15 mouse cellular contexts compared by ENCODE assay signal in genomic region chr5:53598510-53598909, GRCm38 (mm10).
A peak's percentile ranks its signal among the peaks of the same experiment; 100 is the strongest.
DNase-seq lines count a peak whose midpoint lies in the region; ATAC-seq and TF ChIP-seq lines count a peak whose summit lies in the region.
"Had no signal": no experiment of that assay in that cellular context is flagged by ENCODE, and none has a peak within 500 bp of the region (broad histone marks: within the 10 kb centered on the region; RNA-seq: fewer than 3 reads in every experiment).

No protein-coding gene starts in this region.

- H3K4me2 ChIP-seq in forebrain, postnatal 0 days (ENCODE audit: low read depth), result no peak overlapping the region
- H3K4me2 ChIP-seq in forebrain, embryonic 15.5 days (replicated peaks), result no peak overlapping the region
- H3K4me2 ChIP-seq in limb, embryonic 14.5 days (replicated peaks; ENCODE audit: low read depth, low read length, severe bottlenecking), result no peak overlapping the region
- H3K4me2 ChIP-seq: heart, embryonic 11.5 days; neural tube, embryonic 12.5 days had no signal

- intact Hi-C loops in gastrocnemius, postnatal 14 days (cut with DNase I; ENCODE audit: low total_unique reads), result no loop called here

- TF ChIP-seq CTCF in forebrain, postnatal 0 days (IDR thresholded peaks at IDR 0.05; ENCODE audit: low read depth), result peak; percentile 63
- peak; percentile 34; the same call in 1 of the 2 replicates for TF ChIP-seq CTCF in E14TG2a.4 (conservative IDR thresholded peaks at IDR 0.05; ENCODE audit: low read length)

- H3K27me3 ChIP-seq in forebrain, postnatal 0 days (ENCODE audit: insufficient read depth, low read length), result no peaks in the 10 kb centered on the region
- H3K27me3 ChIP-seq in forebrain, embryonic 15.5 days, result no peaks in the 10 kb centered on the region
- no peaks in the 10 kb centered on the region for H3K27me3 ChIP-seq in limb, embryonic 14.5 days (ENCODE audit: control insufficient read depth, insufficient read depth, low read length)
- no peaks in the 10 kb centered on the region for H3K27me3 ChIP-seq in limb, embryonic 10.5 days (ENCODE audit: low read depth, poor library complexity, severe bottlenecking)
- no peaks in the 10 kb centered on the region for H3K27me3 ChIP-seq in E14TG2a.4 (ENCODE audit: insufficient read depth, low read length)
- H3K27me3 ChIP-seq: neural tube, embryonic 12.5 days had no signal

- no peak for TF ChIP-seq POLR2A in limb, embryonic 14.5 days (IDR thresholded peaks at IDR 0.05; ENCODE audit: borderline replicate concordance, extremely low read depth, insufficient read depth, insufficient read length)

- H3K27ac ChIP-seq in forebrain, postnatal 0 days (ENCODE audit: low read depth, low read length), result no peak overlapping the region
- H3K27ac ChIP-seq in forebrain, embryonic 15.5 days (replicated peaks), result no peak overlapping the region
- H3K27ac ChIP-seq in limb, embryonic 14.5 days (replicated peaks; ENCODE audit: low read depth, low read length), result no peak overlapping the region
- no peak overlapping the region for H3K27ac ChIP-seq in limb, embryonic 10.5 days
- H3K27ac ChIP-seq: macrophage; neural tube, embryonic 12.5 days had no signal

- ATAC-seq in forebrain, postnatal 0 days, result no peak
- no peak for ATAC-seq in forebrain, embryonic 15.5 days (replicated peaks)
- no peak for ATAC-seq in limb, embryonic 14.5 days (ENCODE audit: low FRiP score, low read depth)
- peak; percentile 52 for ATAC-seq in megakaryocyte progenitor cell, adult 5-6 weeks (replicated peaks; ENCODE audit: poor library complexity)
- ATAC-seq: inflammation-experienced regulatory T-cells, adult 6 months had no signal

- H3K36me3 ChIP-seq in forebrain, postnatal 0 days (ENCODE audit: insufficient read depth), result no peaks in the 10 kb centered on the region
- no peaks in the 10 kb centered on the region for H3K36me3 ChIP-seq in forebrain, embryonic 15.5 days
- H3K36me3 ChIP-seq in limb, embryonic 14.5 days (ENCODE audit: control insufficient read depth, insufficient read depth, low read length), result no peaks in the 10 kb centered on the region
- H3K36me3 ChIP-seq in limb, embryonic 10.5 days, result no peaks in the 10 kb centered on the region
- peaks cover 37% of the 10 kb centered on the region for H3K36me3 ChIP-seq in E14TG2a.4 (ENCODE audit: insufficient read depth, low read length)
- H3K36me3 ChIP-seq: neural tube, embryonic 12.5 days had no signal

- no peak overlapping the region for H3K4me3 ChIP-seq in forebrain, postnatal 0 days (ENCODE audit: low read depth, low read length)
- H3K4me3 ChIP-seq in forebrain, embryonic 15.5 days, result no peak overlapping the region
- H3K4me3 ChIP-seq in limb, embryonic 14.5 days (replicated peaks; ENCODE audit: low read length), result no peak overlapping the region
- no peak overlapping the region for H3K4me3 ChIP-seq in limb, embryonic 10.5 days
- no peak overlapping the region for H3K4me3 ChIP-seq in E14TG2a.4 (replicated peaks; ENCODE audit: low read length)
- H3K4me3 ChIP-seq: neural tube, embryonic 12.5 days had no signal

- no peaks in the 10 kb centered on the region; the same call in 1 of the 2 replicates for H3K4me1 ChIP-seq in forebrain, postnatal 0 days (ENCODE audit: insufficient read depth)
- peaks cover 46% of the 10 kb centered on the region for H3K4me1 ChIP-seq in forebrain, embryonic 15.5 days
- peaks cover 9% of the 10 kb centered on the region; the same call in 1 of the 2 replicates for H3K4me1 ChIP-seq in limb, embryonic 14.5 days (ENCODE audit: control insufficient read depth, insufficient read depth, low read length)
- H3K4me1 ChIP-seq in limb, embryonic 10.5 days, result peaks cover 6% of the 10 kb centered on the region
- H3K4me1 ChIP-seq in E14TG2a.4 (replicated peaks; ENCODE audit: low read depth, low read length), result peaks cover 92% of the 10 kb centered on the region

- DNase-seq in forebrain, postnatal 0 days, result peak; percentile 39
- peak; percentile 31 for DNase-seq in limb, embryonic 14.5 days (ENCODE audit: low spot score)
- no peak for DNase-seq in limb, embryonic 10.5 days (ENCODE audit: low spot score)
- no peak for DNase-seq in gastrocnemius, postnatal 14 days
- DNase-seq in thymus, postnatal 4 days, result no peak
- DNase-seq: adrenal gland, postnatal 10 days; cerebellum, adult 8-10 months; right cerebral cortex, postnatal 25 days had no signal

- H3K9ac ChIP-seq in forebrain, postnatal 0 days, result no peak overlapping the region
- no peak overlapping the region for H3K9ac ChIP-seq in forebrain, embryonic 15.5 days (replicated peaks)
- no peak overlapping the region for H3K9ac ChIP-seq in limb, embryonic 14.5 days (ENCODE audit: low read depth, low read length, severe bottlenecking)
- H3K9ac ChIP-seq: neural tube, embryonic 12.5 days had no signal

- no peaks in the 10 kb centered on the region for H3K9me3 ChIP-seq in forebrain, postnatal 0 days (ENCODE audit: low read length)
- H3K9me3 ChIP-seq in forebrain, embryonic 15.5 days, result no peaks in the 10 kb centered on the region
- H3K9me3 ChIP-seq in limb, embryonic 14.5 days (ENCODE audit: control insufficient read depth, low read length), result no peaks in the 10 kb centered on the region
- no peaks in the 10 kb centered on the region for H3K9me3 ChIP-seq in limb, embryonic 10.5 days (replicated peaks)
- no peaks in the 10 kb centered on the region for H3K9me3 ChIP-seq in E14TG2a.4 (ENCODE audit: low read length)
- H3K9me3 ChIP-seq: neural tube, embryonic 12.5 days had no signal

Comparison
In these comparisons a context has a peak if more than half of its experiments do, and no peak if none do; other contexts are left out.
1. DNase-seq: peak in forebrain, postnatal 0 days (single experiment) and limb, embryonic 14.5 days (single experiment); none in limb, embryonic 10.5 days (single experiment), gastrocnemius, postnatal 14 days (single experiment) and thymus, postnatal 4 days (single experiment).